Mouse (Mus musculus) intestine, postnatal 0 days (tissue): ENCODE results near the gene Arhgap6. TPM values are rescaled to one million over a fixed set of nuclear protein-coding genes. Genes with fewer than 3 reads are reported as not detected.
A peak's percentile ranks its signal among the peaks of the same experiment; 100 is the strongest.

Source experiments
- ATAC-seq: fragments of 200-750 bp; cut with Nextera tagmentation; 2 replicates; pipeline ENCODE4 v1.8.0; 2017; ENCODE audit warnings: mild to moderate bottlenecking, moderate TSS enrichment, moderate library complexity
- H3K27ac ChIP-seq: fragments of 300-500 bp; sonication (generic); 2 replicates; pipeline ENCODE4 v1.5.1; 2014; ENCODE audit warnings: mild to moderate bottlenecking, low read depth, low read length, moderate library complexity
- H3K27me3 ChIP-seq: fragments of 300-500 bp; sonication (generic); replicated peaks from 2 replicates; pipeline ENCODE4 v1.6.1; 2014; ENCODE audit warnings: low read length, mixed read lengths; ENCODE audit not compliant: control insufficient read depth, insufficient read depth
- H3K36me3 ChIP-seq: fragments of 300-500 bp; sonication (generic); 2 replicates; pipeline ENCODE4 v1.6.1; 2014; ENCODE audit warnings: mild to moderate bottlenecking, moderate library complexity; ENCODE audit not compliant: control insufficient read depth, insufficient read depth
- H3K4me1 ChIP-seq: fragments of 300-500 bp; sonication (generic); replicated peaks from 2 replicates; pipeline ENCODE4 v1.6.1; 2014; ENCODE audit warnings: antibody characterized with exemption, low read length, mixed read lengths; ENCODE audit not compliant: control insufficient read depth, insufficient read depth
- H3K4me2 ChIP-seq: fragments of 300-500 bp; sonication (generic); replicated peaks from 2 replicates; pipeline ENCODE4 v1.6.1; 2014; ENCODE audit warnings: low read depth, mild to moderate bottlenecking, moderate library complexity
- H3K4me3 ChIP-seq: fragments of 300-500 bp; sonication (generic); 2 replicates; pipeline ENCODE4 v1.5.1; 2014; ENCODE audit warnings: low read depth, low read length
- H3K9ac ChIP-seq: fragments of 300-500 bp; sonication (generic); 2 replicates; pipeline ENCODE4 v1.6.1; 2014; ENCODE audit warnings: mild to moderate bottlenecking, low read depth, low read length
- H3K9me3 ChIP-seq: fragments of 300-500 bp; sonication (generic); 2 replicates; pipeline ENCODE4 v1.6.1; 2016; ENCODE audit warnings: mixed run types; ENCODE audit not compliant: control insufficient read depth
- CTCF ChIP-seq: sonication (generic); IDR thresholded peaks from 2 replicates; pipeline ENCODE4 v1.5.1; 2016; ENCODE audit warnings: low read depth, mild to moderate bottlenecking, control low read depth, antibody characterized with exemption, moderate library complexity
- whole genome bisulfite sequencing: fragments of 180-500 bp; shearing (Covaris S2); extraction: QIAGEN DNeasy Blood & Tissue Kit; methylation state at CpG from one replicate; pipeline ENCODE4 v1.1.7; 2014; 5-methylcytosine and 5-hydroxymethylcytosine counted together
- polyA plus RNA-seq: library from polyadenylated mRNA; unstranded; fragments of >200 nt; fragmentation: Nextera tagmentation; extraction: Ambion mirVana; gene quantifications from 2 replicates; pipeline ENCODE4 v1.2.1, GENCODE M21; 2015

Gene Arhgap6
- polyA plus RNA-seq, 1 experiment from 2014 or later: 5.9 TPM

- WGBS: 71% methylated on average over 3 of the region's 3 CpGs
- no peak for ATAC-seq
Measured at GRCm38 (mm10) chrX:169325929-169326595, 531.2 kb downstream of the Arhgap6 start.

DNA sequence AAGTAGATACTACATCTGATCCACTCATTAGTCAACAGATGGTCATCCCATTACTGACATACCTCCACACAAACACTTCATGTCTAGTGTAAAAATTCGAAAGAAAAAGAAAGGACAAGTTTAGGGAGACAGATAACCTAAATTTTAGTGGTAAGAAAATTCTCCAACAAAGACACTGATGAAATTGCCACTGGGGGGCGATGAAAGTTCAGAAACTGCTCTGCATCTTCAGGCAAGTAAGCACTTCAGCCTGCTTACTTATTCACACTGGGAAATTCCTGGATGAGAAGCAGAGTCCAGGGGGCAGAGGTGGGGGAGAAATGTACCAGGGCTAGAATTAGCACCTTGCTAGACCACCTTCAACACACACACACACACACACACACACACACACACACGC lies 537.4 kb downstream of the Arhgap6 start:
- WGBS: 26% methylated on average over 3 of the region's 3 CpGs
- Histone ChIP-seq H3K9me3 (no peaks in the 10 kb centered on the region), H3K27me3 (0 out of 2 replicates have a peak, but pooled peaks cover 2% of the 10 kb centered on the region), H3K36me3 (no peaks in the 10 kb centered on the region), H3K4me1 (no peaks in the 10 kb centered on the region), H3K4me3 (no peak overlapping the region), H3K27ac (no peak overlapping the region), H3K4me2 (no peak overlapping the region), H3K9ac (no peak overlapping the region)
- peak; percentile 66 for TF ChIP-seq CTCF
- ATAC-seq: no peak

More at GRCm38 (mm10) chrX:169325929-169326595, 531.2 kb downstream of the Arhgap6 start:
- H3K27ac ChIP-seq: no peak overlapping the region
- no peaks in the 10 kb centered on the region for H3K9me3 ChIP-seq
- H3K4me3 ChIP-seq: no peak overlapping the region
- H3K36me3 ChIP-seq: no peaks in the 10 kb centered on the region
- no peaks in the 10 kb centered on the region for H3K4me1 ChIP-seq
- no peak overlapping the region for H3K9ac ChIP-seq
- no peak for TF ChIP-seq CTCF
- H3K27me3 ChIP-seq: no peaks in the 10 kb centered on the region
- H3K4me2 ChIP-seq: no peak overlapping the region

GRCm38 (mm10) chrX:169337559-169337958 lies 542.7 kb downstream of the Arhgap6 start:
- no peak overlapping the region for H3K4me3 ChIP-seq
- no peaks in the 10 kb centered on the region for H3K27me3 ChIP-seq
- H3K36me3 ChIP-seq: no peaks in the 10 kb centered on the region
- H3K4me2 ChIP-seq: no peak overlapping the region
- H3K27ac ChIP-seq: no peak overlapping the region
- no peaks in the 10 kb centered on the region for H3K4me1 ChIP-seq
- no peak for TF ChIP-seq CTCF
- ATAC-seq: no peak
- H3K9ac ChIP-seq: no peak overlapping the region
- no peaks in the 10 kb centered on the region for H3K9me3 ChIP-seq

DNA sequence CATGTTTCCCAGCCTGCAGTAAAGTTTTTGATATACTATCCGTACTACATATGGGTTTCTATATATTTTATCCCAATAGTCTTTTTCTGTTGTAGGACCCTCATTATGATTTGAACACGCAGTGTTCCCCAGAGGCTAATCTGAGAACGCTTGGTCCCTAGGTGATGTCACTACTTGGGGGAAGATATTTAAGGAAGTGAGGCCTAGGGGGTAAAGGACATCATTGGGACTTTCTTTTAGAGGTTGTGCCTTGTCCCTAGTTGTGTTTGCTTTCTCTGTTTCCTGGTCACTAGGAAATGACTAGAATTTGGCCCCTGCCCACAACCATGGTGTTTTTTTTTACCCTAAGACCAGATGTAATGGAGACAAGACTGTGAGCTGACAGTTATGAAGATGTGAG lies 543.3 kb downstream of the Arhgap6 start:
- TF ChIP-seq CTCF: no peak
- no peak for ATAC-seq
- 78% methylated on average over 3 of the region's 3 CpGs for WGBS

More for the DNA sequence above, 543.3 kb downstream of the Arhgap6 start:
- H3K36me3 ChIP-seq: no peaks in the 10 kb centered on the region
- H3K4me1 ChIP-seq: no peaks in the 10 kb centered on the region
- no peak overlapping the region for H3K4me3 ChIP-seq
- H3K27ac ChIP-seq: no peak overlapping the region
- H3K27me3 ChIP-seq: no peaks in the 10 kb centered on the region
- H3K9ac ChIP-seq: no peak overlapping the region
- H3K4me2 ChIP-seq: no peak overlapping the region
- H3K9me3 ChIP-seq: no peaks in the 10 kb centered on the region

Other genes starting within 250 kb of the Arhgap6 start
- gene Frmpd4, start 217.9 kb upstream of the Arhgap6 start, polyA plus RNA-seq: 0.09 and 0.14 TPM in 2 replicates
- gene Msl3, start 121.2 kb upstream of the Arhgap6 start, polyA plus RNA-seq: 18.3 and 19.7 TPM in 2 replicates